Mouse (Mus musculus) brain, embryonic 18.5 days (tissue): ENCODE measurements around the gene Vmn1r175.
"Not testable (repeated sequence)": the region's sequence is repeated elsewhere in the genome, so short reads cannot be mapped to it uniquely, and the experiment has no call there.

Experiments used
- DNase-seq: peaks from one replicate; pipeline ENCODE4 v3.0.0-alpha.2; 2012; ENCODE audit warnings: low read depth, low spot score

Vmn1r175 gene

GRCm38 (mm10) chr7:23810543-23810942 lies at the start of gene Vmn1r175:
TSS of gene Vmn1r175 (minus strand) at chr7:23810643.
- DNase-seq = not testable (repeated sequence)

GRCm38 (mm10) chr7:23837272-23837671 lies 26.8 kb upstream of the Vmn1r175 start, which contains the start of gene Vmn1r176:
TSS of gene Vmn1r176 (minus strand) at chr7:23837372.
- DNase-seq = not testable (repeated sequence)

DNA sequence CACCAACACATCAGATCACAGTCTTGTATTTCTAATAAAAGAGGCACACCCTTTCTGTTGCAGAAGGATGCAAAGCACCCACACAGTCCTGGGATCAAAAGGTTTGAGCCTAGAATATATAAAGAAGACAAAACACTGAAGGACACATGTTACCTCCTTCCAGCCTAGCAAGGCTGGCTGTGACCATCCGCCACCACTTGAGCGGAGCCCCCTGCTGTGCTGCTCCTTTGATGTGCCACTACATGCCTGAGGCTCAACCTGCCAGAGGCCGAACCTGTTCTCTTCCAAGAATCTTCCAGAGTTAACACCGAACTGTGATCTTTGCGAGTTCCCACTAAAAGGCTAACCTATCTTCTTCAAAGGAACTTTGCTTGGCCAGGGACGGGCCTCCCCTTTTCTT lies 25.9 kb downstream of the Vmn1r175 start:
- DNase-seq = no peak
